Mouse (Mus musculus): ENCODE measurements around the gene Edem2. TPM values are rescaled to one million over a fixed set of nuclear protein-coding genes. Genes with fewer than 3 reads are reported as not detected.

The Edem2 gene
- polyA plus RNA-seq, 1 experiment from 2014 or later = 28.6 TPM

DNA sequence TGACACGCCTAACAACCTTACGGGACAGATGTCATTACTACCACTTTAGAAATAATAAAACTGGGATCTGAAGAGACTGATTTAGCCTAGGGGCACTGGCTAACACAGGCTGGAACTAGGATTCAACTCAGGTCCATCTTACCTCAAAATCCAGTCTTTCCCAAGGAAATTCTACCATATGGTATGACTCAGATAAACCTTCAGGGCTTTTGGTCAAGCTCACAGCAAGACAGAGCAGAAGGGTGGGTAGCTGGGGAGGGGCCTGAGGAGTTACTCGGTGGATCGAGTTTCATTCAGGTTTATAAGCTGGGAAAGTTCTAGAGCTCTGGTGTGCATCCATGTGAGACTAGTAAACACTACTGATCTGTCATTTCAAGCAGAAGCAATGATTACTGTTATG, 40.1 kb downstream of the Edem2 start:
- no peak overlapping the region for H3K9ac ChIP-seq (ENCODE audit: low read depth, low read length)
- no peak for ATAC-seq (replicated peaks; ENCODE audit: insufficient number of reproducible peaks, low FRiP score, low TSS enrichment)
- no peak overlapping the region for H3K27ac ChIP-seq (ENCODE audit: low read depth, low read length)
- no peak overlapping the region for H3K4me3 ChIP-seq (ENCODE audit: low read depth, low read length)
- H3K9me3 ChIP-seq (replicated peaks; ENCODE audit: control insufficient read depth, low read length) = no peaks in the 10 kb centered on the region
- H3K27me3 ChIP-seq (ENCODE audit: control insufficient read depth, insufficient read depth, low read length) = no peaks in the 10 kb centered on the region
- 87% methylated on average over 4 of the region's 4 CpGs for WGBS (ENCODE audit: insufficient replicate concordance)
- H3K4me2 ChIP-seq = no peak overlapping the region
- H3K36me3 ChIP-seq (ENCODE audit: control insufficient read depth, insufficient read depth, low read length) = no peaks in the 10 kb centered on the region
- peaks cover 6% of the 10 kb centered on the region; the same call in 1 of the 2 replicates for H3K4me1 ChIP-seq (ENCODE audit: control insufficient read depth, insufficient read depth, low read length)

DNA sequence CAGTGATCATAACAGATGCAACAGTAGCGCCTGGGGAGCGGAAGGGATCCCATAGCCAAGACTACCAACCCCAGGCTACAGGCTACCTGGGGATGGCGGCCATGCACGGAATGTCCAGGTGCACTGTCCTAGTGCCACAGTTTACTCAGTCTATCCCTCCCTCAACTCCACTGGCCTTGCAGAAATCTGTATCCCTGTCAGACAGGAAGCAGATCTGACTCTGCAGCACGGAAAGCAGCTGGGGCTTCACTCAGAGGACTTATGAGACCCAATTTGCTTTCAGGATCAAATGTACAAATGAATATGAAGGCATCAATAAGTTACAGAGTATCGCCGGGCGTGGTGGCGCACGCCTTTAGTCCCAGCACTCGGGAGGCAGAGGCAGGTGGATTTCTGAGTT, 41.5 kb downstream of the Edem2 start:
- no peak overlapping the region for H3K4me2 ChIP-seq
- no peak overlapping the region for H3K9ac ChIP-seq (ENCODE audit: low read depth, low read length)
- no peak overlapping the region for H3K27ac ChIP-seq (ENCODE audit: low read depth, low read length)
- H3K36me3 ChIP-seq (ENCODE audit: control insufficient read depth, insufficient read depth, low read length) = no peaks in the 10 kb centered on the region
- WGBS (ENCODE audit: insufficient replicate concordance) = 94% methylated on average over 11 of the region's 11 CpGs
- ATAC-seq (replicated peaks; ENCODE audit: insufficient number of reproducible peaks, low FRiP score, low TSS enrichment) = no peak
- H3K4me1 ChIP-seq (ENCODE audit: control insufficient read depth, insufficient read depth, low read length) = peaks cover 6% of the 10 kb centered on the region; the same call in 1 of the 2 replicates
- H3K9me3 ChIP-seq (replicated peaks; ENCODE audit: control insufficient read depth, low read length) = no peaks in the 10 kb centered on the region
- H3K4me3 ChIP-seq (ENCODE audit: low read depth, low read length) = no peak overlapping the region
- no peaks in the 10 kb centered on the region for H3K27me3 ChIP-seq (ENCODE audit: control insufficient read depth, insufficient read depth, low read length)

DNA sequence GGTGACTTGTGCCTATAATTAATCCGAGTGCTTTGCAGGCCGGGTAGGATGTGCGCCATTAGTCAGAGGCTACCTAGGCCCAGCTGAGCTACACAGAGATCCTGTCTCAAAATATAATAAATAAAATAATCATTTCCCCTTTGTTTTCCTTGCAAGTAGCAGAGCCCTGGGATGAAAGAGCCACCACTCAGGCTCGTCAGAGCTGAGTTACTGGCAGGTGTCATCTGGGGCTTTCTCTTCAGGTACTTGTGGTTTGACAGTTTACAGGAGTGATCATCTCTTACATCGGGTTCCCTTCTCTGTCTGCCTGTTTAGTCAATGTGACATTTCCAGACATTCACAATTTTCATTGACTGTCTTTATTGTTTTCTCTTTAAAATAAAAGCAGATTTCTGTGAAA, 42.7 kb downstream of the Edem2 start:
- Histone ChIP-seq H3K4me3 (ENCODE audit: low read depth, low read length) (no peak overlapping the region), H3K9ac (ENCODE audit: low read depth, low read length) (no peak overlapping the region), H3K9me3 (replicated peaks; ENCODE audit: control insufficient read depth, low read length) (no peaks in the 10 kb centered on the region), H3K4me2 (no peak overlapping the region), H3K27ac (ENCODE audit: low read depth, low read length) (no peak overlapping the region), H3K36me3 (ENCODE audit: control insufficient read depth, insufficient read depth, low read length) (no peaks in the 10 kb centered on the region), H3K4me1 (ENCODE audit: control insufficient read depth, insufficient read depth, low read length) (peaks cover 6% of the 10 kb centered on the region; the same call in 1 of the 2 replicates), H3K27me3 (ENCODE audit: control insufficient read depth, insufficient read depth, low read length) (no peaks in the 10 kb centered on the region)
- WGBS (ENCODE audit: insufficient replicate concordance) = 84% methylated on average over 5 of the region's 5 CpGs
- ATAC-seq (replicated peaks; ENCODE audit: insufficient number of reproducible peaks, low FRiP score, low TSS enrichment) = no peak

DNA sequence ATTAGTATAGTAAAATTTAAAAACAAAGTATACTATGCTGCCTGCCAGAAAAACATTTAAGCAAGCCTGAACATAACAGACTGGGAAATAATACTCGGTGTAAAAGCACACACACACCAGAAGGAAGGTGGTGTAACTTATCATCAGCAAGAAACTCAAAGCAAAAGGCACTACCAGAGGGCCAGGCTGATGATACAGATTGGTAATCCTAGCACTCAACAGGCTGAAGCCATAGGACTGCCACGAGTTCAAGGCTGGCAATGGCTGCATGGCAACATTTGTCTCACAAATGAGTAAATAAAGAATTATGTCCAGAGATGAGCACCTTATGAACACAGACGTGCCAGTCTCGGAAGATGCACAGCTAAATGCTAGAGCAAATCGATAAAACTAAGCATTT, 45.5 kb downstream of the Edem2 start:
- Histone ChIP-seq H3K36me3 (ENCODE audit: control insufficient read depth, insufficient read depth, low read length) (no peaks in the 10 kb centered on the region), H3K27me3 (ENCODE audit: control insufficient read depth, insufficient read depth, low read length) (no peaks in the 10 kb centered on the region), H3K4me1 (ENCODE audit: control insufficient read depth, insufficient read depth, low read length) (no peaks in the 10 kb centered on the region), H3K4me3 (ENCODE audit: low read depth, low read length) (no peak overlapping the region), H3K4me2 (no peak overlapping the region), H3K9ac (ENCODE audit: low read depth, low read length) (no peak overlapping the region), H3K9me3 (replicated peaks; ENCODE audit: control insufficient read depth, low read length) (no peaks in the 10 kb centered on the region), H3K27ac (ENCODE audit: low read depth, low read length) (no peak overlapping the region)
- no peak for ATAC-seq (replicated peaks; ENCODE audit: insufficient number of reproducible peaks, low FRiP score, low TSS enrichment)
- 95% methylated on average over 5 of the region's 5 CpGs for WGBS (ENCODE audit: insufficient replicate concordance)

DNA sequence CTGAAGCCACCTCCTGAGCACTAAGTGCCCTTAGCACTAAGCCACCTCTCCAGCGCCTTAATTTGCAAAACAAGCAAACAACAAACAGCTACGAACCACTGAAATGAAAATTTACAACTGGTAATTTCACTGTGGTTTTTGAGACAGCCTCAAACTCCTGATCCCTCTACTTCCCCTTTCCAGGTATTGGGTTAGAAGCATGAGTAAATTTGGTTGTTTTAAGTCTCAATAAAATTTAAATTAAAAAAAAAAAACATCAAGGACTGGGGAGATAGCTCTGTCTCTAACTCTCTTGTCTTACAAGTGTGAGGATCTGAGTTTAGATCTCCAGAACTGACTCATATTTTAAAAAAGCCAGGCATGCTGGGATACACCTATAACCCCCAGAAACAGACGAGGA, 46.1 kb downstream of the Edem2 start:
- Histone ChIP-seq H3K4me2 (no peak overlapping the region), H3K27me3 (ENCODE audit: control insufficient read depth, insufficient read depth, low read length) (no peaks in the 10 kb centered on the region), H3K4me1 (ENCODE audit: control insufficient read depth, insufficient read depth, low read length) (no peaks in the 10 kb centered on the region), H3K9me3 (replicated peaks; ENCODE audit: control insufficient read depth, low read length) (no peaks in the 10 kb centered on the region), H3K4me3 (ENCODE audit: low read depth, low read length) (no peak overlapping the region), H3K36me3 (ENCODE audit: control insufficient read depth, insufficient read depth, low read length) (no peaks in the 10 kb centered on the region), H3K9ac (ENCODE audit: low read depth, low read length) (no peak overlapping the region), H3K27ac (ENCODE audit: low read depth, low read length) (no peak overlapping the region)
- WGBS (ENCODE audit: insufficient replicate concordance) = 66% methylated on average over 3 of the region's 3 CpGs
- ATAC-seq (replicated peaks; ENCODE audit: insufficient number of reproducible peaks, low FRiP score, low TSS enrichment) = no peak

DNA sequence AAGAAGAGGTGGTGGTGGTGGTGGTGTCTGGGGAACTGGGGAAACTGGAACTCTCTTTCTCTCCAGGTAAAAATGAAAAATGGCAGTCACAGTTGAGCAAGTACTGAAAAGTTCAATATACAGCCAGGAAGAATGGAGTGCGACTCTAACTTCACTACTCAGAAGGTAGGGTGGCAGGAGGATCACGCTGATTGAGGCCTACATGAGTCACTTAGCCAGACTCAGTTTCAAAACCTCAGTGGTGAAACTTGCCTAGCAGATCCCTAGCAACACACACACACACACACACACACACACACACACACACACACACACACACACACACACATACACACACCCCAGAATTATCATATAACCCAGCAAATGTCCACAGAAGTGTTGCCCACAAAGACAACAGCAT, 47.4 kb downstream of the Edem2 start:
- Histone ChIP-seq H3K27ac (ENCODE audit: low read depth, low read length) (no peak overlapping the region), H3K4me2 (no peak overlapping the region), H3K9ac (ENCODE audit: low read depth, low read length) (no peak overlapping the region), H3K4me1 (ENCODE audit: control insufficient read depth, insufficient read depth, low read length) (no peaks in the 10 kb centered on the region), H3K27me3 (ENCODE audit: control insufficient read depth, insufficient read depth, low read length) (no peaks in the 10 kb centered on the region), H3K4me3 (ENCODE audit: low read depth, low read length) (no peak overlapping the region), H3K9me3 (replicated peaks; ENCODE audit: control insufficient read depth, low read length) (no peaks in the 10 kb centered on the region), H3K36me3 (ENCODE audit: control insufficient read depth, insufficient read depth, low read length) (no peaks in the 10 kb centered on the region)
- 76% methylated on average over 2 of the region's 2 CpGs for WGBS (ENCODE audit: insufficient replicate concordance)
- no peak for ATAC-seq (replicated peaks; ENCODE audit: insufficient number of reproducible peaks, low FRiP score, low TSS enrichment)

DNA sequence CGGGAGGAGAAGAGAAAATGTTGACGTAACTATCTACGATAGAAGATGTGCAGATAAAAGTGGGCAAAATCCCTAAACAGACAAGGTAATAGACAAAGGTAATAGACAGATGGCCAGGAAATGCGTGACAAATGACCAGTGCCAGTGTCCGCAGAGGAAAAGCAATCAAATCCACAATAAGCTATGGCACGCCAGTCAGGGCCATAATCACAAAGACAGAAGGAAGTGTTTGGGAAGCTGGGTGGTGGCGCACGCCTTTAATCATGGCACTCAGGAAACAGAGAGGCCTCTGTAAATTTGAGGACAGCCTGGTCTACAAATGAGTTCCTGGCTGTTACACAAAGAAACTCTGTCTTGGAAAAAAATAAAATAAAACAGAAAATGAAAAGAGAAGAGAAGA, 48.1 kb downstream of the Edem2 start:
- 69% methylated on average over 8 of the region's 8 CpGs for WGBS (ENCODE audit: insufficient replicate concordance)
- no peaks in the 10 kb centered on the region for H3K4me1 ChIP-seq (ENCODE audit: control insufficient read depth, insufficient read depth, low read length)
- H3K4me2 ChIP-seq = no peak overlapping the region
- H3K4me3 ChIP-seq (ENCODE audit: low read depth, low read length) = no peak overlapping the region
- H3K36me3 ChIP-seq (ENCODE audit: control insufficient read depth, insufficient read depth, low read length) = no peaks in the 10 kb centered on the region
- no peak for ATAC-seq (replicated peaks; ENCODE audit: insufficient number of reproducible peaks, low FRiP score, low TSS enrichment)
- no peak overlapping the region for H3K9ac ChIP-seq (ENCODE audit: low read depth, low read length)
- H3K27me3 ChIP-seq (ENCODE audit: control insufficient read depth, insufficient read depth, low read length) = no peaks in the 10 kb centered on the region
- H3K9me3 ChIP-seq (replicated peaks; ENCODE audit: control insufficient read depth, low read length) = no peaks in the 10 kb centered on the region
- H3K27ac ChIP-seq (ENCODE audit: low read depth, low read length) = no peak overlapping the region

DNA sequence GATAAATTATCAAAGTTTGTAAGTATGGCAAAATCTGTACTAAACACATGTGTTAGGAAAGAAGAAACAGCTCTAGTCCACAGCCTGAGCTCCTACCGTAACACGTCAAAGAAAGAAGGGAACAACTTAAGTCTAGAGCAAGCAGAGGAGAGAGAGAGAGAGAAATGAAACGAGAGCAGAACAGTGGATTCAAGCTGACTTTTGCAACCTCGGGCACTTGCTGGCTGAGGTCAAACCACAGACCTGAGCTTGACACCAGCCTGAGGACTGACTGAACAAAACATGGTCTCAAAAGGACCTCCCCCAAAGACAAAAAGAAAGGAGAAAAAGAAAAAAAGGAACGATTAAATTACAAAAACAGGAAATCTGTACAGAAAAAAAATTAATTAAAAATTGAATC, 48.7 kb downstream of the Edem2 start:
- Histone ChIP-seq H3K9ac (ENCODE audit: low read depth, low read length) (no peak overlapping the region), H3K9me3 (replicated peaks; ENCODE audit: control insufficient read depth, low read length) (no peaks in the 10 kb centered on the region), H3K36me3 (ENCODE audit: control insufficient read depth, insufficient read depth, low read length) (no peaks in the 10 kb centered on the region), H3K27me3 (ENCODE audit: control insufficient read depth, insufficient read depth, low read length) (no peaks in the 10 kb centered on the region), H3K27ac (ENCODE audit: low read depth, low read length) (no peak overlapping the region), H3K4me1 (ENCODE audit: control insufficient read depth, insufficient read depth, low read length) (no peaks in the 10 kb centered on the region), H3K4me2 (no peak overlapping the region), H3K4me3 (ENCODE audit: low read depth, low read length) (no peak overlapping the region)
- ATAC-seq (replicated peaks; ENCODE audit: insufficient number of reproducible peaks, low FRiP score, low TSS enrichment) = no peak
- 72% methylated on average over 5 of the region's 5 CpGs for WGBS (ENCODE audit: insufficient replicate concordance)

DNA sequence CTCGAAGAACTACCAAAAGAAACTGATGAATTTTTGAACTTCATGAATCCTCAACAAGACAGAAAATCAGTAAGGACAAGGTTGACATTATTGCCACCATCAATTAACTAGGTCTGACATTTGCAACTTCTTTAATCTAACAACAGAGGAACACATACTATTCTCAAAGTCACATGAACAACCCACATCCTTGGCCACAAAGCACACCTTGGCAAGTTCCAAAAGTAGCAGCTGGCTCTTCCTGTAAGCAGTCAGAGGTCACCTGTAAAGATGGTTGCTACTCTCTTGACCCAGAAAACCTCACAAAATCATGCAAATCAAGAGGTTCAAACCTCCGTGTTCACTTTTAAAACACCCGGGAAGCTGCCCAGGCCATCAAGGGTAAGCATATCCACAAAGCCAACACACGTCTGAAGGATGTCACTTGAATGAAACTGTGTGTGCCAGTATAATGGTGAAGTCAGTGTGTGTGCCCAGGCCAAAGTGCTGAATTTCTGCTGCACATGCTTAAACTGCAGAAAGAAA, 49.6 kb downstream of the Edem2 start:
- Histone ChIP-seq H3K27ac (ENCODE audit: low read depth, low read length) (no peak overlapping the region), H3K27me3 (ENCODE audit: control insufficient read depth, insufficient read depth, low read length) (no peaks in the 10 kb centered on the region), H3K4me2 (no peak overlapping the region), H3K9ac (ENCODE audit: low read depth, low read length) (no peak overlapping the region), H3K4me3 (ENCODE audit: low read depth, low read length) (no peak overlapping the region), H3K4me1 (ENCODE audit: control insufficient read depth, insufficient read depth, low read length) (no peaks in the 10 kb centered on the region), H3K36me3 (ENCODE audit: control insufficient read depth, insufficient read depth, low read length) (no peaks in the 10 kb centered on the region), H3K9me3 (replicated peaks; ENCODE audit: control insufficient read depth, low read length) (no peaks in the 10 kb centered on the region)
- 89% methylated on average over 4 of the region's 4 CpGs for WGBS (ENCODE audit: insufficient replicate concordance)
- no peak for ATAC-seq (replicated peaks; ENCODE audit: insufficient number of reproducible peaks, low FRiP score, low TSS enrichment)
